Mouse (Mus musculus) forelimb bud, embryonic 11.5 days (tissue): ENCODE measurements around the gene Olfr1106.

Source experiments
- DNase-seq: peaks from one replicate; pipeline ENCODE4 v3.0.0-alpha.2; 2012; ENCODE audit warnings: low read depth, low spot score

The Olfr1106 gene

DNA sequence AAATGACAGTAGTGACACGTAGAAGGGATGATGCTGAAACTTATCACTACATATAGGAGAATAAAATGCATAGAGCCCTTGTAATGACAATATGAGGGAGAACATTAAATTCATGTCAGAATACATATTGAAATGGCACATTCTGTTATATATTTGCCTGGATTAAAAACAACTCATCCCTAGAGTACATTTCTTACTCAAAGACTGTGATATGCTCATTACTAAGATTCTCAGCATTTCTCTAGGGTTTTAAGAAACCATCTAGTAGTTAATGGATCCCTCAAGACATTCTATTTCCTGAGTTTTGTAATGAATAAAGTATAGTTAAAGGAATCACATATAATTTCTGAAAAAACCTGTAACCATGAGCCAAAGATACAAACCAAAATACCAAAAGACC, at the start of gene Olfr1106:
Olfr1106 (minus strand) TSS at position 101 of the 400 bp plus-strand sequence.
- DNase-seq: no peak

DNA sequence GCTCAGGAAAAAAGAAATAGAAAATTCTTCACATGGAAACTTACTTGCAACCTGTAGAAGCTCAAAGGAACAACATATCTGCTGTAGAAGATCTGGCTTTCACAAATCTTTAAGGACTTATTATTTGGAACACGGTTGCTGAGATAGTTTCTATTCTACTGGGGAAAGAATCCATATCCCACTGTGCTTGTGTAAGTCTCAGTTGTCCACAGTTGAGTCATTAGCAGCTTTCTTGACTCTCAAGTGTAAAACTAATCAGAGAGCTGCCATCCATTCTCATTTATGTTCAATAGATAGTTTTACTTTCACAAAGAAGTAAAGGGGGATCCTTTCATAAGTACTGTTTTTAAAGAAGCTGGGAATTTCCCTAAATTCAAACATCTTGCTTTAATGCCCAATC, 43.8 kb upstream of the Olfr1106 start, which contains the start of gene Olfr1109:
Olfr1109 (minus strand) TSS at position 101 of the 400 bp plus-strand sequence.
- DNase-seq: no peak

- DNase-seq: no peak
Measured at GRCm38 (mm10) chr2:87075717-87076116, 23.6 kb upstream of the Olfr1106 start, which contains the start of gene Olfr1107. Olfr1107 (minus strand) TSS chr2:87075817.

- DNase-seq: no peak
Measured at GRCm38 (mm10) chr2:87036431-87036830, 15.6 kb downstream of the Olfr1106 start, which contains the start of gene Olfr1105. Olfr1105 (minus strand) TSS chr2:87036531.

DNA sequence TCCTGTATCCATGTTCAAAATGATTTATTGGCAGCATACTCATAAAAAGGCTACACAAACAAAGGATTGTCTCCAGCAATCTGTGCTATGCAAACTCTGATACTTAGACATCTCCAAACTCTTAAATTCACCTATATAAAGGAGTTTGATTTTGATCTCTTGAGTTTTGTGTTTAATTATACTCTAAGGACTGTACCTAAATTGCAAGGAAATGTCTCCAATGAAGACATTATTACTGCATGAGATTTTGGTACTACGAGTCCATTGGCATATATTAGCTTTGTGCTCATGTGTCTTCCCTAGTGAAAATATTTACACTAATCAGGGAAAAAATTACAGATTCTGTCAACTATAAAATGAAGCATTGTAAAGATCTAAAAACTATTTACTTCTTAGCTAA, 25.1 kb downstream of the Olfr1106 start, which contains the start of gene Olfr1104:
Olfr1104 (minus strand) TSS at position 101 of the 400 bp plus-strand sequence.
- no peak for DNase-seq

DNA sequence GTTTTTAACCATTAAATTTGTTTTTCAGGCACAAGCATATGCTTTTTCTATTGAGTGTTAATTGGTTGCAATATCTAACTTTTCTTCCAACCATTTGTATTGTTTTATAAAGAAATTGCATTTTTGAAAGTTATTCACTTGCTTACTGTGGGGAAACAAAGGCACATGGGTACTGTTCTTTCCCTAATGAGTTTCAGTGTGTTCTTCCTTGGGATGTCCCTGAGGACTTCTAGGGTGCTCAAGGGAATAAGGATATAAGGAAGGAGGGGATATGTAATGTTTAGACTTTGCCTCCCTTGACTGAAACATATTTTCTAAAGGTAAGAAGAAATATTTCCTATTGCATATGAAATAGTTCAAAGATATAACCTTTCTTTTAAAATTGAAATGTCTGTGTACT, 54.0 kb downstream of the Olfr1106 start, which contains the start of gene Olfr1102:
Olfr1102 (plus strand) TSS at position 301 of the 400 bp plus-strand sequence.
- DNase-seq: no peak
